Mouse (Mus musculus) heart, adult 2 months (tissue): ENCODE measurements around the gene Gnai2. TPM values are rescaled to one million over a fixed set of nuclear protein-coding genes. Genes with fewer than 3 reads are reported as not detected.
A peak's percentile ranks its signal among the peaks of the same experiment; 100 is the strongest.

Source experiments
- DNase-seq, 2 experiments: peaks; one replicate each; pipeline ENCODE4 v3.0.0; 2021
- H3K27ac ChIP-seq: fragments of 200-600 bp; 2 replicates; pipeline ENCODE4 v1.8.1; 2022
- H3K27me3 ChIP-seq: fragments of 200-500 bp; 2 replicates; pipeline ENCODE4 v1.6.1; 2012; ENCODE audit warnings: mild to moderate bottlenecking, low read length, inconsistent platforms, mixed read lengths; ENCODE audit not compliant: control insufficient read depth, insufficient read depth
- H3K36me3 ChIP-seq: fragments of 200-500 bp; 2 replicates; pipeline ENCODE4 v1.6.1; 2012; ENCODE audit warnings: low read length, inconsistent platforms; ENCODE audit not compliant: control insufficient read depth, insufficient read depth
- H3K4me1 ChIP-seq: fragments of 200-500 bp; 2 replicates; pipeline ENCODE4 v1.6.1; 2011; ENCODE audit warnings: low read length; ENCODE audit not compliant: control insufficient read depth, insufficient read depth
- H3K4me3 ChIP-seq: fragments of 200-600 bp; 2 replicates; pipeline ENCODE4 v1.8.1; 2022
- H3K79me2 ChIP-seq: fragments of 200-500 bp; replicated peaks from 2 replicates; pipeline ENCODE4 v1.6.1; 2012; ENCODE audit warnings: mild to moderate bottlenecking, inconsistent platforms, low read length, moderate library complexity, mixed read lengths; ENCODE audit not compliant: control insufficient read depth, insufficient read depth
- H3K9ac ChIP-seq: fragments of 200-500 bp; 2 replicates; pipeline ENCODE4 v1.6.1; 2012; ENCODE audit warnings: low read depth, mild to moderate bottlenecking, control low read depth, inconsistent platforms, low read length, mixed read lengths
- CTCF ChIP-seq: fragments of 200-600 bp; IDR thresholded peaks from 2 replicates; pipeline ENCODE4 v1.8.1; 2022; ENCODE audit warnings: antibody characterized with exemption, mild to moderate bottlenecking, moderate library complexity
- EP300 ChIP-seq: fragments of 200-500 bp; IDR thresholded peaks from 2 replicates; pipeline ENCODE4 v1.6.1; 2011; ENCODE audit warnings: low read depth, low read length, control low read depth; ENCODE audit not compliant: insufficient read depth
- POLR2A ChIP-seq: fragments of 200-500 bp; IDR thresholded peaks from 2 replicates; pipeline ENCODE4 v1.6.1; 2011; ENCODE audit warnings: mild to moderate bottlenecking, low read depth, low read length, control low read depth; ENCODE audit not compliant: insufficient read depth
- WGBS: fragments of 180-500 bp; shearing (Covaris S2); methylation state at CpG from one replicate; pipeline ENCODE4 v1.1.7; 2018; 5-methylcytosine and 5-hydroxymethylcytosine counted together
- intact Hi-C: fragments of 180-260 bp; cut with DNase I; formaldehyde crosslinking; loops from one replicate; pipeline ENCODE4 v1.15.1; 2025
- polyA plus RNA-seq: library from polyadenylated mRNA; depleted of rRNA; stranded (reverse); fragments of >200 nt; gene quantifications from 2 replicates; pipeline ENCODE4 v1.2.3, GENCODE M21; 2012
- total RNA-seq, 2 experiments: library from RNA; stranded (reverse); gene quantifications; 2 replicates each; pipeline ENCODE4 v1.2.3; 2021

Gnai2 gene
- total and polyA plus RNA-seq, 3 experiments = 243 to 311 (median 250) TPM

GRCm38 (mm10) chr9:107617461-107617860 is 17.7 kb downstream of the Gnai2 start:
- H3K9ac ChIP-seq = no peak overlapping the region

GRCm38 (mm10) chr9:107615035-107615434 is 20.1 kb downstream of the Gnai2 start:
- Histone ChIP-seq H3K79me2 (no peaks in the 10 kb centered on the region), H3K4me1 (peaks cover 34% of the 10 kb centered on the region)

More at GRCm38 (mm10) chr9:107617461-107617860, 17.7 kb downstream of the Gnai2 start:
- peaks cover 35% of the 10 kb centered on the region for H3K4me1 ChIP-seq
- intact Hi-C loops = no loop called here
- no peak overlapping the region for H3K4me3 ChIP-seq
- peak overlapping the region; percentile 76 for H3K27ac ChIP-seq
- no peak for DNase-seq
- no peaks in the 10 kb centered on the region for H3K27me3 ChIP-seq
- TF ChIP-seq CTCF (peak; percentile 43), EP300 (no peak)
- H3K79me2 ChIP-seq = no peaks in the 10 kb centered on the region; the same call in 1 of the 2 replicates
- H3K36me3 ChIP-seq = peaks cover 17% of the 10 kb centered on the region
- WGBS = 72% methylated on average over 2 of the region's 2 CpGs

DNA sequence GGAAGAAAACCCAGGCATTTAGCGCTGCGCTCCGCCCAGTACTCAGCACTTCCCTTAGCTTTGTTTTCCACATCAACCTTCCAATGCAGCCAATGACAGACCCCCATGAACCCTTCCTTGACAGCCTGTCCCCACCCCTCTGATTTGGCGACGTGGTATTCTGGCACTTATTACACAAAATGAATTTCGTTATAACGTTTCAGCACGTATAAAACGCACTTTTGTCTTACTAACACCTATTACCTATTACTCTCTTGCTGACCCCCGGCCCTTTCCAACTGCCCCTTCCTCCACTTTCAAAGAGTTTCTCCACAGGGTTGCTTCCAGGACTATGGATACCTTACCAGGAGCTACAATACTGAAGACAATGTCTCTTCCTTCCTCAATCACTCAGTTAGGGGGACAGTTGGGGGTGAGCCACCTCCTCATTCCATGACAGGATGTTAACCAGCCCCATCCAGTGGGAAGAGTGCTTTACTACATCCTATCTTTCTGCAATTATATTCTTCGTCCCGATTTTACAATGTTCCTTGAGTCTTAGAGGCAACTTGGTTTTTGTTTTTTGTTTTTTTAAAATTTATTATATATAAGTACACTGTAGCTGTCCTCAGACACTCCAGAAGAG is 22.1 kb downstream of the Gnai2 start:
- Histone ChIP-seq H3K79me2 (no peaks in the 10 kb centered on the region), H3K27ac (peak overlapping the region; percentile 98), H3K4me1 (peaks cover 18% of the 10 kb centered on the region), H3K4me3 (peak overlapping the region; percentile 37), H3K27me3 (no peaks in the 10 kb centered on the region), H3K36me3 (peaks cover 3% of the 10 kb centered on the region), H3K9ac (peak overlapping the region; percentile 37)
- intact Hi-C loops = loop anchor here (1.0 kb wide), 1 partner anchor 20 kb away; no protein-coding TSS in a partner anchor
- DNase-seq = no peak
- peak; percentile 34 for TF ChIP-seq CTCF
- peak; percentile 5; the same call in 1 of the 2 replicates for TF ChIP-seq EP300
- 0 out of 2 replicates have a peak, but pooled peaks have one; percentile 4 for TF ChIP-seq POLR2A
- WGBS = 5% methylated on average over 12 of the region's 12 CpGs

More at GRCm38 (mm10) chr9:107615035-107615434, 20.1 kb downstream of the Gnai2 start:
- no peak for DNase-seq
- Histone ChIP-seq H3K27ac (no peak overlapping the region), H3K4me3 (no peak overlapping the region), H3K36me3 (peaks cover 10% of the 10 kb centered on the region), H3K27me3 (no peaks in the 10 kb centered on the region), H3K9ac (no peak overlapping the region)
- no peak for TF ChIP-seq CTCF
- TF ChIP-seq POLR2A = no peak
- intact Hi-C loops = no loop called here
- WGBS = 45% methylated on average over 4 of the region's 4 CpGs

DNA sequence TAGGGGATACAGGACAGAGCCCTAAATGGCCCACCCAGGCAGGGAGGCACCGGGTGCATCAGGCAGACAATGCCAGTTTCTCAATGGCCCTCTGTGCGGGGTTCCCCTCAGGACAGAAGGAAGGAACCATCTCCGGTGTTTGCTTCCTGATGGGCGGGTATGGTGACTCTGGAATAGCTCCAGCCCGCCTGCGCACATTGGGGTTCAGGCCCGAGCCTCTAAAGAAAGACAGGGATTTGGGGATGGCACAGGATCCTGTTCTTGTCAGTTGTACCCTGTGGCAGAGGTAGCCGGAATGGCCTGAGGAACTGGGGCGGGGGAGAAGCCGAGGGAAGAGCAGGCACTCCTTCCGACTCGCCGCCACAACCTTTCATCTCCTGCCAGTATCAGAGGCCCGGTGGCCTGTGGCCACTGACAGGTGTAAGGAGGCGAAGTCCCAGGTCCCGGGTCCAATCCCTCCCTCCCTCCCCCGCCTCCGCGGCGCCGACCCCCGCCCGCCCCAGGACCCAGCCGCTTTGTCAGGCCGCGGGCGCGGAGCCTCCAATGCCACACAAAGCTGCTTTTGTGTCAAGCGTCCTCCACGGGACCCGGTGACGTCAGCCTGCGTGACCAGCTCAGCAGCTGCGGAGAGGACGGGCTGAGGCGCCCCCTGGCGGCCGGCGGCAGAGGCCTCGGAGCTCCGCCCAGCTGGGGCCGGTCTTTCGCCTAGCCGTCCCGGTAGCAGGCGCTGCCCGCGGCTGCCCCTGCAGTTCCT is 22.8 kb downstream of the Gnai2 start:
- WGBS = 3% methylated on average over 48 of the region's 48 CpGs
- intact Hi-C loops = loop anchor here (1.0 kb wide), 1 partner anchor 21 kb away; no protein-coding TSS in a partner anchor
- H3K9ac ChIP-seq = peak overlapping the region; percentile 69

DNA sequence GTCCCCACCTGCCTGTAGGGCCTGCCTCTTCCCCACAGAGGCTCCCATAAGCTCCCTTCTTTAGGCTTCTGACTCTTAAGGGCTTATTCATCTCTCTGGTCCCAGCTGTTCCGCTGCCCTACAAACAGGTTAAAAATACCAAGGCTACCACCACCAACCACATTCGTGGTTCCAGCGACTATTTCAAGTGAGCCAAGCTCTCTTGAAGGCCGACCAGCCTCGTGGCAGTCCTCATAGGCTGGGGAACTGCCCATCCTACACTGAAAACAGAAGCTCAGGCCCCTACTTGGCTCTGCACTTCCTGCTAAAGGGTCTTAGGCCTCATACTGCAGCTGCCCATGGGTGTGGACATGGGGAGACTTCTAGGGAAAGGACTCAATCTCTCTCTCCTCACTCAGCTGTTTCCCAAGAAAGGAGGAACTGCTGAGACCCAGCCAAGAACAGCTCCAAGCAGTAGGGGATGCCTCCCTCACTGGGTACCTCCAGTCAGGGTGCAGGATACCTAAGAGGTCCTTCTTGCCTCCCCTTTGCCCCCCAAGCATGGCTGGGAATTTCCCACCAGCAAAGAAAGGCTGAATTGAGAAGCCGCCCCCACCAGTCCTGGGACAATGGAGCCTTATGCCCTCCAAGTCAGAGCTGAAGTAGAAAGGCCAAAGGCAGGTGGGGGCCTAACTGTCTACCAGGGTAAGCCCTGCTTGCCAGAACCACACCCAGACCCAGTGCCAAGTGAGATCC is 23.5 kb downstream of the Gnai2 start:
- Histone ChIP-seq H3K79me2 (no peaks in the 10 kb centered on the region), H3K27me3 (no peaks in the 10 kb centered on the region), H3K27ac (peak overlapping the region; percentile 98), H3K4me1 (peaks cover 13% of the 10 kb centered on the region), H3K4me3 (peak overlapping the region; percentile 52; the same call in 1 of the 2 replicates), H3K9ac (peak overlapping the region; percentile 69), H3K36me3 (no peaks in the 10 kb centered on the region)
- WGBS = 33% methylated on average over 6 of the region's 6 CpGs
- intact Hi-C loops = loop anchor here (1.0 kb wide), 1 partner anchor 22 kb away; no protein-coding TSS in a partner anchor
- TF ChIP-seq CTCF (no peak), POLR2A (no peak), EP300 (no peak)
- DNase-seq = peak in 1 of 2 experiments; percentile 76

More for the DNA sequence above, 22.8 kb downstream of the Gnai2 start:
- Histone ChIP-seq H3K4me1 (peaks cover 13% of the 10 kb centered on the region), H3K27ac (peak overlapping the region; percentile 98), H3K4me3 (peak overlapping the region; percentile 52), H3K36me3 (no peaks in the 10 kb centered on the region), H3K27me3 (no peaks in the 10 kb centered on the region), H3K79me2 (no peaks in the 10 kb centered on the region)
- TF ChIP-seq CTCF (peak; percentile 81), EP300 (peak; percentile 84), POLR2A (peak; percentile 78; the same call in 1 of the 2 replicates)
- DNase-seq = peak; percentile 99 to 100
